Mouse (Mus musculus) fibroblast of lung, adult 2 months (primary cell): ENCODE measurements around the gene Jkamp.
"Not testable (repeated sequence)": the region's sequence is repeated elsewhere in the genome, so short reads cannot be mapped to it uniquely, and the experiment has no call there.

ENCODE experiments used
- DNase-seq: peaks from one replicate; pipeline ENCODE4 v3.0.0-alpha.2; 2011; ENCODE audit warnings: low read depth

The Jkamp gene

GRCm38 (mm10) chr12:72085329-72086165 is at the start of gene Jkamp, which contains the start of gene L3hypdh:
Gene Jkamp (plus strand): TSS chr12:72085589.
Gene L3hypdh (minus strand): TSS chr12:72085439.
- DNase-seq: peak; percentile 99

GRCm38 (mm10) chr12:72036097-72036661 is 49.2 kb upstream of the Jkamp start:
- DNase-seq: no peak

- no peak for DNase-seq
Measured at GRCm38 (mm10) chr12:72037049-72037448, 48.3 kb upstream of the Jkamp start.

- no peak for DNase-seq
Measured at GRCm38 (mm10) chr12:72038866-72039265, 46.5 kb upstream of the Jkamp start.

GRCm38 (mm10) chr12:72039501-72039900 is 45.9 kb upstream of the Jkamp start:
- DNase-seq: no peak

GRCm38 (mm10) chr12:72041238-72041637 is 44.2 kb upstream of the Jkamp start:
- no peak for DNase-seq

GRCm38 (mm10) chr12:72047513-72047912 is 37.9 kb upstream of the Jkamp start:
- no peak for DNase-seq

GRCm38 (mm10) chr12:72050156-72050555 is 35.2 kb upstream of the Jkamp start:
- not testable (repeated sequence) for DNase-seq

GRCm38 (mm10) chr12:72050821-72051220 is 34.6 kb upstream of the Jkamp start:
- DNase-seq: no peak

- no peak for DNase-seq
Measured at GRCm38 (mm10) chr12:72052571-72052970, 32.8 kb upstream of the Jkamp start.

- DNase-seq: no peak
Measured at GRCm38 (mm10) chr12:72053303-72053702, 32.1 kb upstream of the Jkamp start.

GRCm38 (mm10) chr12:72053851-72054250 is 31.5 kb upstream of the Jkamp start:
- no peak for DNase-seq

GRCm38 (mm10) chr12:72057780-72058179 is 27.6 kb upstream of the Jkamp start:
- DNase-seq: no peak

- DNase-seq: no peak
Measured at GRCm38 (mm10) chr12:72069626-72070326, 15.6 kb upstream of the Jkamp start.

- peak; percentile 40 for DNase-seq
Measured at GRCm38 (mm10) chr12:72070327-72071269, 14.8 kb upstream of the Jkamp start, which contains the start of gene Gpr135. Gene Gpr135 (minus strand): TSS chr12:72071125.

GRCm38 (mm10) chr12:72078248-72078647 is 7.1 kb upstream of the Jkamp start:
- no peak for DNase-seq

- no peak for DNase-seq
Measured at GRCm38 (mm10) chr12:72081961-72082360, 3.4 kb upstream of the Jkamp start.

- no peak for DNase-seq
Measured at GRCm38 (mm10) chr12:72082370-72082769, 3.0 kb upstream of the Jkamp start.

GRCm38 (mm10) chr12:72083265-72083664 is 2.1 kb upstream of the Jkamp start:
- no peak for DNase-seq

- no peak for DNase-seq
Measured at GRCm38 (mm10) chr12:72084261-72085023, 947 bp upstream of the Jkamp start.

- no peak for DNase-seq
Measured at GRCm38 (mm10) chr12:72085024-72085328, 413 bp upstream of the Jkamp start.
